Mouse (Mus musculus) liver, embryonic 16.5 days (tissue): ENCODE results near the gene G6pc3. TPM values are rescaled to one million over a fixed set of nuclear protein-coding genes. Genes with fewer than 3 reads are reported as not detected.
A peak's percentile ranks its signal among the peaks of the same experiment; 100 is the strongest.

Experiments used
- ATAC-seq: fragments of 200-750 bp; cut with Nextera tagmentation; 2 replicates; pipeline ENCODE4 v1.8.0; 2017; ENCODE audit warnings: low read depth, mild to moderate bottlenecking, moderate number of reproducible peaks, moderate library complexity
- H3K27ac ChIP-seq: fragments of 300-500 bp; sonication (generic); 2 replicates; pipeline ENCODE4 v1.5.1; 2014; ENCODE audit warnings: mild to moderate bottlenecking, low read length
- H3K27me3 ChIP-seq: fragments of 300-500 bp; sonication (generic); 2 replicates; pipeline ENCODE4 v1.6.1; 2014; ENCODE audit warnings: low read depth, low read length, mixed read lengths; ENCODE audit not compliant: control insufficient read depth, insufficient read depth
- H3K36me3 ChIP-seq: fragments of 300-500 bp; sonication (generic); 2 replicates; pipeline ENCODE4 v1.6.1; 2014; ENCODE audit warnings: mild to moderate bottlenecking; ENCODE audit not compliant: control insufficient read depth, insufficient read depth
- H3K4me1 ChIP-seq: fragments of 300-500 bp; sonication (generic); 2 replicates; pipeline ENCODE4 v1.6.1; 2014; ENCODE audit warnings: low read depth, low read length, mixed read lengths; ENCODE audit not compliant: control insufficient read depth
- H3K4me2 ChIP-seq: fragments of 300-500 bp; sonication (generic); 2 replicates; pipeline ENCODE4 v1.6.1; 2014; ENCODE audit warnings: low read depth, low read length, mixed read lengths
- H3K4me3 ChIP-seq: fragments of 300-500 bp; sonication (generic); 2 replicates; pipeline ENCODE4 v1.5.1; 2014; ENCODE audit warnings: low read depth, mild to moderate bottlenecking, low read length
- H3K9ac ChIP-seq: fragments of 300-500 bp; sonication (generic); 2 replicates; pipeline ENCODE4 v1.6.1; 2014; ENCODE audit warnings: low read depth, low read length
- H3K9me3 ChIP-seq: fragments of 300-500 bp; sonication (generic); replicated peaks from 2 replicates; pipeline ENCODE4 v1.6.1; 2016; ENCODE audit warnings: low read length; ENCODE audit not compliant: control insufficient read depth
- WGBS: fragments of 180-500 bp; shearing (Covaris S2); extraction: QIAGEN DNeasy Blood & Tissue Kit; methylation state at CpG from one replicate; pipeline ENCODE4 v1.1.7; 2014; ENCODE audit not compliant: insufficient replicate concordance; 5-methylcytosine and 5-hydroxymethylcytosine counted together
- polyA plus RNA-seq: library from polyadenylated mRNA; unstranded; fragments of >200 nt; fragmentation: Nextera tagmentation; extraction: Ambion mirVana; gene quantifications from 2 replicates; pipeline ENCODE4 v1.2.1, GENCODE M21; 2015

Gene G6pc3
- polyA plus RNA-seq, 1 experiment from 2014 or later: 8.2 TPM

GRCm38 (mm10) chr11:102184646-102185495 lies 4.5 kb upstream of the G6pc3 start, which contains the start of gene Lsm12:
TSS of gene Lsm12 (minus strand) at chr11:102185296.
- ATAC-seq: peak; percentile 86
- peak within 1 kb of the TSS; percentile 94 for H3K9ac ChIP-seq
- peaks cover 23% of the 10 kb centered on the region for H3K4me1 ChIP-seq
- peak within 1 kb of the TSS; percentile 86 for H3K4me2 ChIP-seq
- H3K9me3 ChIP-seq: no peaks in the 10 kb centered on the region
- H3K4me3 ChIP-seq: peak within 1 kb of the TSS; percentile 91
- no peaks in the 10 kb centered on the region for H3K27me3 ChIP-seq
- H3K36me3 ChIP-seq: peaks cover 8% of the 10 kb centered on the region; the same call in 1 of the 2 replicates
- WGBS: under 1% methylated on average over 70 of the region's 70 CpGs
- peak within 1 kb of the TSS; percentile 90 for H3K27ac ChIP-seq

- Histone ChIP-seq H3K9me3 (no peaks in the 10 kb centered on the region), H3K4me2 (peak overlapping the region; percentile 86), H3K4me3 (peak overlapping the region; percentile 91), H3K27ac (no peak overlapping the region), H3K9ac (no peak overlapping the region), H3K4me1 (peaks cover 31% of the 10 kb centered on the region), H3K27me3 (no peaks in the 10 kb centered on the region), H3K36me3 (peaks cover 8% of the 10 kb centered on the region; the same call in 1 of the 2 replicates)
- WGBS: 42% methylated on average over 3 of the region's 3 CpGs
- ATAC-seq: no peak
Observed at GRCm38 (mm10) chr11:102185677-102186076, 3.7 kb upstream of the G6pc3 start.

GRCm38 (mm10) chr11:102186235-102186634 lies 3.2 kb upstream of the G6pc3 start:
- Histone ChIP-seq H3K27me3 (no peaks in the 10 kb centered on the region), H3K4me2 (no peak overlapping the region), H3K4me3 (no peak overlapping the region), H3K27ac (no peak overlapping the region), H3K36me3 (peaks cover 6% of the 10 kb centered on the region; the same call in 1 of the 2 replicates), H3K9me3 (no peaks in the 10 kb centered on the region), H3K4me1 (peaks cover 36% of the 10 kb centered on the region), H3K9ac (no peak overlapping the region)
- ATAC-seq: no peak
- 61% methylated on average over 1 of the region's 1 CpGs for WGBS

- Histone ChIP-seq H3K9ac (no peak overlapping the region), H3K4me1 (peaks cover 28% of the 10 kb centered on the region), H3K4me2 (peak overlapping the region; percentile 89), H3K9me3 (no peaks in the 10 kb centered on the region), H3K4me3 (peak overlapping the region; percentile 62; the same call in 1 of the 2 replicates), H3K36me3 (no peaks in the 10 kb centered on the region), H3K27me3 (no peaks in the 10 kb centered on the region), H3K27ac (no peak overlapping the region)
- WGBS: 50% methylated on average over 6 of the region's 6 CpGs
- ATAC-seq: no peak
Observed at GRCm38 (mm10) chr11:102188980-102189379, 440 bp upstream of the G6pc3 start.

- Histone ChIP-seq H3K36me3 (no peaks in the 10 kb centered on the region), H3K27ac (0 out of 2 replicates have a peak overlapping the region, but pooled peaks have one; percentile 6), H3K4me2 (peak overlapping the region; percentile 89), H3K4me1 (peaks cover 24% of the 10 kb centered on the region), H3K9me3 (no peaks in the 10 kb centered on the region), H3K4me3 (no peak overlapping the region; the same call in 1 of the 2 replicates), H3K27me3 (no peaks in the 10 kb centered on the region), H3K9ac (0 out of 2 replicates have a peak overlapping the region, but pooled peaks have one; percentile 3)
- ATAC-seq: no peak
- 10% methylated on average over 4 of the region's 4 CpGs for WGBS
Observed at GRCm38 (mm10) chr11:102190848-102191247, 1.4 kb downstream of the G6pc3 start.

GRCm38 (mm10) chr11:102193657-102194440 lies 4.4 kb downstream of the G6pc3 start:
- no peaks in the 10 kb centered on the region for H3K27me3 ChIP-seq
- no peak overlapping the region for H3K27ac ChIP-seq
- no peak overlapping the region for H3K9ac ChIP-seq
- H3K9me3 ChIP-seq: no peaks in the 10 kb centered on the region
- no peak overlapping the region for H3K4me2 ChIP-seq
- peaks cover 28% of the 10 kb centered on the region for H3K4me1 ChIP-seq
- H3K36me3 ChIP-seq: no peaks in the 10 kb centered on the region; the same call in 1 of the 2 replicates
- 76% methylated on average over 9 of the region's 9 CpGs for WGBS
- no peak overlapping the region for H3K4me3 ChIP-seq
- ATAC-seq: no peak

GRCm38 (mm10) chr11:102196018-102196797 lies 6.8 kb downstream of the G6pc3 start:
- Histone ChIP-seq H3K4me1 (peaks cover 8% of the 10 kb centered on the region), H3K27me3 (no peaks in the 10 kb centered on the region), H3K4me3 (no peak overlapping the region), H3K27ac (0 out of 2 replicates have a peak overlapping the region, but pooled peaks have one; percentile 35), H3K9me3 (no peaks in the 10 kb centered on the region), H3K4me2 (no peak overlapping the region), H3K9ac (no peak overlapping the region), H3K36me3 (no peaks in the 10 kb centered on the region; the same call in 1 of the 2 replicates)
- WGBS: 54% methylated on average over 21 of the region's 21 CpGs
- peak; percentile 85 for ATAC-seq

- Histone ChIP-seq H3K27me3 (no peaks in the 10 kb centered on the region), H3K27ac (no peak overlapping the region), H3K4me1 (peaks cover 8% of the 10 kb centered on the region), H3K4me3 (no peak overlapping the region), H3K9ac (no peak overlapping the region), H3K4me2 (no peak overlapping the region), H3K9me3 (no peaks in the 10 kb centered on the region), H3K36me3 (no peaks in the 10 kb centered on the region; the same call in 1 of the 2 replicates)
- no peak for ATAC-seq
- 52% methylated on average over 6 of the region's 6 CpGs for WGBS
Observed at GRCm38 (mm10) chr11:102198245-102198644, 8.8 kb downstream of the G6pc3 start.
